Mouse (Mus musculus): ENCODE results near the gene Wdfy3.
"Not testable (repeated sequence)": the region's sequence is repeated elsewhere in the genome, so short reads cannot be mapped to it uniquely, and the experiment has no call there.

Wdfy3 gene

DNA sequence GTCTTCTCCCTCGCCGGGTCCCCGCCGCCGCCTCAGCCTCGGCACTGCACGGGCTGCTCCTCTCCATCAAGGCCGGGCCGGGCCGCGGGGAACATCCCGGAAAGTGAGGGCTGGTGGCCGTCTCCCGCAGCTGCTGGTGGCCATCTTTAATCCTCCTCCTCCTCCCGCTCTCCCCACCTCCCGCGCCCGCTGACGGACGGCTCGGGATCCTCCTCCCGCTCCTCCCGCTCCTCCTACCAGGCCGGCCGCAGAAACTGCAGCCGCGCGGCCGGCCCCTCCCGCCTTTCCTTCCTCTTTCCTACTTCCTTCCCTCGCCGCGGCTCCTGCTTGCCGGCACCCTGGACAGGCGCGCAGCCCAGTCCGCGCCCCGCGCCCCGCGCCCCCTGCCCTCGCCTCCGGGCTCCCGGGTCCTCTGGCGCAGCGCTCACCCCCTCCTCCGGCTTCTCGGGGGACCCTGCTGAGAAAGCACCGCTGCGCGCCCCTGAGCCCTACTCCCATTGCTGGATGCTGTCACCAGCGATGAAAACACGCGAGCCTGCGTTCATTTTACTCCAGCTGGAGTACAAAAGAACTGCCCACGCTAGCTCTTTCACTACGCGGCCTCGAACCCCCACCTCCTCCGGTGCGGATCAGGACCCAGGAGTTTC is at the start of gene Wdfy3:
Wdfy3 (minus strand) TSS at position 155 of the 647 bp plus-strand sequence.
- DNase-seq (ENCODE audit: low spot score in 2 of 2) = peak; percentile 85 to 86

DNA sequence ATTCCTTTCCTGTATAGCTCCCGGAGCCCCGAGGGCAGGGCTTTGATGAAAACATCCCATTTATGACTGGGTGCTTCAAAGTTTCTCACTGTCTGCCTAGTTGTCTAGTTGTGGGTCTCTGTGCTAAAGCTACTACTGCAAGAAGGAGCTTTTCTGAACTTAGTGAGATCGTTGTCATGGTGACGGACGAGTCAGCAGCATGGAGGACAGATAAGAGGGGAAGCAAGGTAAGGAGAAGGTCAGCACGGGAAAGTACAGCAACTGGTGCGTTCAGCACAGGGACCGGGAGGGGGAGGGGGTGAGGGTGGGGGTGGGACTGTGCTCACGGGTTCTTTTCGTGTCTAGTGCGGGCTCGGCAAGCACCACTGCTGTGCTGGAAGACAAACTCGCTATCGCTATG is 43.3 kb upstream of the Wdfy3 start:
- DNase-seq (ENCODE audit: low spot score in 2 of 2) = no peak

DNA sequence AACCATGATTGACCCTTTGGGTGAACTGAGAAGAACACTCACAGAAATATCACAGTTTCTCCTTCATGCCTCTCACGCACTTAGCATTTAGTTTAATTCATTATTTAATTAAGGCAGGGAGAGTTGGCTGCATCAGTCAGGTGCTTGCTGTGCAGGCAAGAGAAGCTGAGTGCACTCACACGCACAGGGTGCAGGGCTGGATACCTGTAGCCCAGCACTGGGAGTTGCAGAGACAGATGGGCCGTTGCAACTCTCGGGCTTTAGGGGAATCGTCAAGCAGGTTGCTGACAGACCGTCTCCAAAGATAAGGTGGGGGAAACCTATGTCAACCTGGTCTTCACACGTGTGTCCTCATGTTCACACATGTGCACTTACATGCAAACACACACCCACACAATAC is 42.3 kb upstream of the Wdfy3 start:
- no peak for DNase-seq (ENCODE audit: low spot score in 2 of 2)

DNA sequence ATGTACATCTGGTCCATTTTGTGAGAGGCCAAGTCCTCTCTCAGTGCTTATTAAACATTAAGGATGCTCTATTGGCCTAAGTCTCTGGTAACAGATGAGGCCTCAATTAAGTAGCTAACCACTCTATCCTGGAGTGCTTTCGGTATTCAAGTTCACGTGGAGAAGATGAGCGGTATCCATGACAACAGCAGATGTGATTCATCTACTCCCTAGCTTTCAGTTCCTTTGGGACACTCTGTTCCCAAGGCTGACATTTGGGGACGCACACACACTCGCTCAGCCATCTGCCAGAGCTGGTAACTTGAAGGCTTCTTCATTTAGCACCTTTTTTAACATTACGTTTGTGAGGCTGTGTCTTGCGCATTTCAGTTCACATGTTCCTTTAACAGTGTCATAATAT is 40.3 kb upstream of the Wdfy3 start:
- no peak for DNase-seq (ENCODE audit: low spot score in 2 of 2)

DNA sequence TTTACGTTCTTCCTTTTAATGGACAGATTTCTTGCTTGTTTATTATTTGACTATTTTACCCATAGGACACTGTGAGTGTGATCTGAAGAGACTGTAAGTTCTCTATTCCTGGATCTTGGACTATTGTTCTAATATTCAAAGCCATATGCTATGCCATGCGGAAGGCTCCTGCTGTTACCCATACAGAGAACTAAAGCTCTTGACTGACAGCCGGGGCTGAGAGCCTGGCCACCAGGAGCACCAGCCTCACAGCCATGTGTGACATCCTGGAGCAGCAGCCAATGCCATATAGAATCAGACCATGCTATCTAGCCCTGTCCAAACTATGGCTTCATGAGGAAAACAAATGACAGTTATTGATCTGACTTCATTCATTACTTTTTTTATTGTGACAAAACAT is 36.2 kb upstream of the Wdfy3 start:
- no peak for DNase-seq (ENCODE audit: low spot score in 2 of 2)

DNA sequence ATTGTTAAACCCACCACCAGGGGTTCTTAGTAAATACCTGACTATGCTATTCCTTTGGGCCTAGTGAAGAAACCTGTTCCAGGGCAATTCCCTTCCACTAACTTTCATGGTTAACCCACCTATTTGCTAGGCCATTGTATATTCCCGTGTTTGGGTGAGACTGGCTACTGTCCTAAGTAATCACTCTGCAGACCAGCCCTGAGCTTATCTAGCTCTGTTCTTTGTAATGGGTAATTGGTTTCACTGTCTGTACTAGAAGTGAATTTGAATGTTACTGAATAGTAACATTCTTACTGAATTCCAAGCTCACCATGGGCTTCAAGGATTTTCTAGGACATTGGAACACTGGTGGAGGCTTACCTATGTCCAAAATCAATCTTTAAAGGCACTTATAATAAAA is 32.1 kb upstream of the Wdfy3 start:
- not testable (repeated sequence) for DNase-seq (ENCODE audit: low spot score in 2 of 2)

DNA sequence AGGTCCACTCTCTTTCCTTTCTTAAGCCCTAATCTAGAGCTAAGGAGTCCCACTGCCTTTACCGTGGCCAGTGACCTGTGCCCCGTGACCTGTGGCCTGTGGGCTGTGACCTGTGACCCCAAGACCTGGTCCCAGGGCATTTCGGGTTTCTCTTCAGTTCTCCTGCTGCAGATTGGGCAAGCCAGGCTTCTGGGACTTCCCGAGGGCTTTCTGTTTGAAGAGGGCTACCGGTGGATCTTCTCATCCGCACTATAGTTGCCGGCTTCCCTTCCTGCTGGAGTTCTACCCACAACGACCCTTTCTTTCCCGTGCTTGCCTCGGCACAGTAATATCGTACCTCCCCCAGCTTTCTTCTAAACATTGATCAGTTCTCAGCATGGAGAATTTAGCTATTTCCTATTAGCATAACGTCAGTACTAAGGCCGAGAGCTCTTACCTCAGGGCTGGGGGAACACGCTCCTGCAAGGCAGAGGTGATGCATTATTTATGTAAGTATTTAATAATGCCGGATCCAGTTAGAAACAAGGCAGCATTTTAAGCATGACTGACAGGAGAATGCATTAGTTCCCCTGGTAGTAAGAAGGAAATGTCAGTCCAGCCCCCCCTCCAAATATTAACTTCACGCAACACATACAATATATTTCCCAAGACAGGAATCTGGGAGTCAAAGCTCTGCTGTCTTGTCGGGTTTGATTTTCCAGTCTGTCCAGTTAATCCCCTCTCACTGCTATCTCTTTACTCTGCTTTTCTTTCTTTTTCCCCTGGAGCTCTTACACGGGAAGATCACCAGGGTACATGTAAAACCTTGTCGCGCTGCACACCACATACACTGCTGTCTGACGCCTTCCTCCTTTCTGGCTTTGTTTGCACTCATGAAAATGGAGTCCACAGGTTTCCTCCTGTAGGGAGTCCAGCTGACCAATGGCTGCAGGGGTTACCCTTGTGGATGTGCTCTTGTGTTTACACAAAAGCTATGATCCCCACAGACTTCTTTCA is 30.8 kb upstream of the Wdfy3 start:
- DNase-seq (ENCODE audit: low spot score in 2 of 2) = no peak

DNA sequence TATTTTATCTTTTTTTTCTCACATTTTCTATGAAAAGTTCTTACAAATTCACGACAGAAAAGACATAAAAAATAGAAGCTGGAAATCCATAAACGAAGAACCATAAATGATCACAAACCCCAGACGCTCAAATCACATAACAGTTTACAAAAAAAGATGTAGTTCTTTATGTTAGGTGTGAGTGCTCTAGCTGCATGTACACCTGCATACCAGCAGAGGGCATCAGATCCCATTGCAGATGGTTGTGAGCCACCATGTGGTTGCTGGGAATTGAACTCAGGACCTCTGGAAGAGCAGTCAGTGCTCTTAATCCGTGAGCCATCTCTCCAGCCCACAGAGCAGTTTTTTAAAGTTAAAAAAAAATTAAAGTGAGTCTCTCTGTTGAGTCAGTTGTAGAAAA is 25.9 kb upstream of the Wdfy3 start:
- no peak for DNase-seq (ENCODE audit: low spot score in 2 of 2)

DNA sequence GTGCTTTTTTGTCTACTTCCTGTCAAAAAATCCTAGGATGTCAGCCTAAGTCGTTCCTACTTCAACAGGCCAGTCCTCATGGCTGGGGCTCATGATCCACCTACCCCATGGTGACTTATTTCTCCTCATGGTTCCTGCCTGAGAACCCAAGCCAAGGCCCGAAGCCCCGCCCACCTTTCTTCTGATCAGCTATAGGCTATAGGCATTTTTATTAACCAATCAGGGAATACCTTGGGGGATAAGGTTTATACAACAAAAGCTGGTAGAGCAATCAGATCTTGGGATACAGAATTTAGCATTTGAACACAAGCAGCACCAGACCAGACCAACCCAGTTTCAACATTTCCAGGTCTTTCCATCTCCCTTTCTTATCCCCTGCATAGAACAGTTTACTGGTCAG is 21.0 kb upstream of the Wdfy3 start:
- DNase-seq (ENCODE audit: low spot score in 2 of 2) = no peak

DNA sequence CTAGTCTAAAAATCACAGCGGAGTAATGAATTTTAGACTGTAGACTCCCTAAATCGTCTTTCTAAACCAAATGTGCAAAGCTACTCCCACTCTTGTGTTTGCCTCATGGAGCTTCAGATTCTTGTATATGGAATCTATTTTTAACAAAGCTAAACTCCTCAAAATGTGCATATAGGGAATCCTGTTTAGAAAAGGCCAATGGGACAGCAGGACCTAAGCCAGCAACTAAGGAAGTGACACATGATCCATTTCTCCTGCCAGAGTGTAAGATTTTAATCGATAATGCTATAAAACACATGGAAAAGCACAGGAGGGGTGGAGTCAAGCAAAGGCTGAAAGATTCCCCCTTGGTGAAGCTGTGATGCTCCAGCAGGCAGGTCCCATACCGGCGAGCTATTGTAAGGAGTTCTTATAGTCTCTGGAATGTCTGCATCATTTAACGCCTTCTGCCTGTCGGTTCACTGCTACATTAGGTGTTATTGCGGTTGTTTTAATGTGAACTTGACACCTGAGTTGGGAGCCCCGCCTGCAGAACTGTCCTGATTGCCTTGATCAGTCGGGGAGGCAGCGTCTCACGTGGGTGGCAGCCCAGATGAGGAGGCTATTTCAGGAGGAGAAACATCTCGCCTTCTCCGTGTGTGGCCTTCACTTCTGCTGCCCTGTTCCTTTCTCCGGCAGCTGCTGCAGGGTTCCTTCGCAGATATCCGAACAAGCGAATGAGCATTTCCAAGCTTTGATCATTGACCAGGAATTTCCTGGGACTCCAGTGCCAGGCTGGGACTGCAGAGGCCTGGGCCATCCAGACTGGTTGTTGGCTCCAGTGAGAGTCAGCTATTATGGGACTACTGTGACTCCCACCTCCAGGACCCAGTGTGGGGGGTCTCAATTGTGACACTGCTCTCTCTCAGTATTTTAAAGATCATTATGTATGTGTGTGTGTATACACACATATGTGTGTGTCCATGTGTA is 15.3 kb upstream of the Wdfy3 start:
- no peak for DNase-seq (ENCODE audit: low spot score in 2 of 2)

DNA sequence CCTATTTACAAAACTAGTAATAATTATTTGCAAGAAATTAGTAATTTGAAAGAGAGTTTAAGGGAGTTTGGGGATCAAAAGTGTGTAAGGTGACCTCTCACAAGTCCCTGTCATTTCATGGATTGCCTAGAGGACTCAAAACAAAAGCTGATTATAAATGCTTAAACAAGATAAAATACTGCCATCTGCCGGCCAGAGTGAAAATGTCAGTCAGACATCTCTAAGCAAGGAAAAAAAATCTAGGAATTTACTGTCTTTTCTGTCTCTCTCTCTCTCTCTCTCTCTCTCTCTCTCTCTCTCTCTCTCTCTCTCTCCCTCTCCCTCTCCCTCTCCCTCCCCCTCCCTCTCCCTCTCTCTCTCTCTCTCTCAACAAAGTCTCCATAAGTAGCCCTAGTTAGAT is 4.4 kb upstream of the Wdfy3 start:
- peak in 1 of 2 experiments; percentile 11 for DNase-seq (ENCODE audit: low spot score in 2 of 2)

DNA sequence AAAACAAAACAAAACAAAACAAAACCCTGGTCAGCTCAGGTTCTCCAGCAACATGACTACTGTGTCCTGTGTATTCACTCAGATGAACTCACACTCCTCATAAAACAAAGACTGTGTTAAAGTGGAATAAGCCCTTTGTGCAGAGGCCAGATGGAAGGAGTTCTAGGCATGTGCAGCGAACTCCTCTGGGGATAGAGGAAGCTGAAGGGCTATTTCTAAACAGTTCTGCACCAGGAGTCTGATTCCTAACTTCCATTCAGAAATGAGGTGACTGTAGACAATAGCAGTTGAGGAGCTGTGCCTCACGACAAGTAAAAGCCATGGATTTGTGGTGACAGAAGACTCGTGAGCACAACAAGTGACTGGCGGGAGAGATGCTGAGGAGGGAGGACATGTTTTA is 2.3 kb upstream of the Wdfy3 start:
- no peak for DNase-seq (ENCODE audit: low spot score in 2 of 2)

DNA sequence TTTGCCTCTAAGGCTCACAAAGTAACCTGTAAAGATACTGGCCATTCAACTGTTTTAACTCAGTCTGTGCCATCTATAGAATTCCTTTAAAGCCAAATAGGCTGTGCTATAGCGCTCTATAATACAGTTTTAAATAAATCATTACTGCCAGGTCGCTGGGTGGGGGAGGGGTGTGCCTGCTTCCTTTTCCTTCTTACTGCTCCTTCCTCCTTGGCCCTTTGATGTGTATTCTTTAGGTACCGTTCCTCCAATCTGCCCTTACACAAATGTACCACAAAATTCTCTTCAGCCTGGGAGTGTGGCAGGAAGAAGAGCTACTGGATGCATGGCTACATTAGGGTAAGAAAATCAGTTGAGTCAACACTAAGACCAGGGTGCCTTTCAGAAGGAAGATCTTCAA is 1.5 kb upstream of the Wdfy3 start:
- DNase-seq (ENCODE audit: low spot score in 2 of 2) = no peak

DNA sequence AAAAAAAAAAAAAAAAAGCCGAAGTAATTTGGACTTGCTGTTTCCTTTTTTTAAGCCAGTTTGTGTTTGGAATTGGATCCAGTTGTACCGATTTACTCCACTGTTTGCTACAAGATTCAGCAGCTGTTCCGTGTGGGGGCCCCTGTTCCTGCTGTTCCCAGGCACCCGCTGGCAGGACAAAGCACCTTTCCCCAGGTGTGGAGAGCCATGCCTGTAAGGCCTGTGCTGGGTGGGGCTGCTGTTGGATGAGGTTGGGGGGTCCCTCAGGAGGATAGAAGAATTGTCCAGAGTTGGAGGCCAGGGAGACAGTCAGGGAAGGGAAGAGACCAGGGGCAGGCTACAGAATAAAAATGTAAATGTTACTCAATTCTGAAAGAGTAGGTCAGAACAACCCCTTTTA is 1.1 kb upstream of the Wdfy3 start:
- DNase-seq (ENCODE audit: low spot score in 2 of 2) = no peak

DNA sequence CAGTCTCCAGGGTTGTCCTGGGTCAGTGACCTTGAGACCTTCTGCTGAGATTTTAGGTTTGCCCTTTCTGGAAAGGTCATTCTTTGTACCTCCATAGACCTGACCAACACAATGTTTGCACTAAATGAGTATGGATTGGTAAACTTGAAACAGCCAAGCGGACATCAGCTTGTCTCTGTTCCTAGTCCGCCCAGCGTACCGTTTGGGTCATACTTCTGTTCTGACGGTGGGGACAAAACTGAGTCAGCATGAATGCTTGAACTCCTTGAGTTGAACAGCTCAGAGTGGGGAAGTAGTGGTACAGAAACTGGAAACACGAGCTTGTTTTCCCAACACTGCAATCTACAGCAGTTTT is 670 bp upstream of the Wdfy3 start:
- DNase-seq (ENCODE audit: low spot score in 2 of 2) = no peak

DNA sequence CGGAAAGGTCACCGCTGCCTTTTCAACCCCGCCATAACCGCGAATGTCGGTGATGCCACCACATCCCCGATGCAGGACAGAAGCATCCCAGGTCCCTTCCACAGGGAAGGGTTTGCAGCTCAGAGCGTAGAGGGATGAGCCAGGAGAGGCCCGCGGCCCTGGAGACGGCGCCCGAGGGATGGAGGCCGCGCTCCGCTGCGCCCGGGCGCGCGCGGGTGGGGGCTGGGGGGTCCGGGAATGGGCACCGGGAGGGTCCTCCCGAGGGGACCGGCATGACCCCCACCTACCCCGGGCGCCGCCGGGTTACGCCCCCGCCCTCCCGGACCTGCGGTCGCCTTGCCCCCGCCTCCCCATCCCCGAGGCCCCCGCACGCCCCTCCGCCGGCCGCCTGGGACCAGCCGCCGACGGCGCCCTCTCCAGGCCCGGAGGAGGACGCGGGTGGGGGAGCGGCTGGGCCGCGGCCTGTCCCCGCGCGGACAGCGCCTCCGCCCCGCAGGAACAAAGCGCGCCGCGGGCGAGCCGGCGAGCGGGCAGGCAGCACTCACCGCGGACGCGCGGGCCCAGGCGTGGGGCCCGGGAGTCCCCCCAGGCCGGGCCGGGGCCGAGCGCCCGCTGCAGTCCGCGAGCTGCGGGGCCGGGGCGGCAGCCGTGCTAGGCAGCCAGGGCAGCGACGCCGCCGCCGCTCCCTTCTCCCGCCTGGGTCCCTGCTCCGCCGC is 512 bp downstream of the Wdfy3 start:
- peak in 1 of 2 experiments; percentile 45 for DNase-seq (ENCODE audit: low spot score in 2 of 2)

DNA sequence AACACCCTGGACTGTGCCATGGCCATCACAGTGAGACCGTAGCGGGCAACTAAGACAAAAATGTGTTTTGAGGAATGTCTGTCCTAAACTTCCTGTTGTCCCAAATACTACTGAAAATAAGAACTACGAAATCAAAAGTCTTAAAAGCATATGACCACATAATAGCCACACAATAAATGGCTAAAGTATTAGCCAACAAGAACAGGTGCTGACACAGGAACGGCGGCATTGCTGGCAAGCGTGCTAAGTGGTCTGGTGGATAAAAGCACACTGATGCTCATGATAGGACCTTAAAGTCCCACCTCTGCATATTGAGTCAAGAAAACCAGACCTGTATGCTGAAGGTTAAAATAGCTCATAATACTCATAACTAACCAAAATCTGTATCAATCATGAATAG is 3.3 kb downstream of the Wdfy3 start:
- DNase-seq (ENCODE audit: low spot score in 2 of 2) = no peak

DNA sequence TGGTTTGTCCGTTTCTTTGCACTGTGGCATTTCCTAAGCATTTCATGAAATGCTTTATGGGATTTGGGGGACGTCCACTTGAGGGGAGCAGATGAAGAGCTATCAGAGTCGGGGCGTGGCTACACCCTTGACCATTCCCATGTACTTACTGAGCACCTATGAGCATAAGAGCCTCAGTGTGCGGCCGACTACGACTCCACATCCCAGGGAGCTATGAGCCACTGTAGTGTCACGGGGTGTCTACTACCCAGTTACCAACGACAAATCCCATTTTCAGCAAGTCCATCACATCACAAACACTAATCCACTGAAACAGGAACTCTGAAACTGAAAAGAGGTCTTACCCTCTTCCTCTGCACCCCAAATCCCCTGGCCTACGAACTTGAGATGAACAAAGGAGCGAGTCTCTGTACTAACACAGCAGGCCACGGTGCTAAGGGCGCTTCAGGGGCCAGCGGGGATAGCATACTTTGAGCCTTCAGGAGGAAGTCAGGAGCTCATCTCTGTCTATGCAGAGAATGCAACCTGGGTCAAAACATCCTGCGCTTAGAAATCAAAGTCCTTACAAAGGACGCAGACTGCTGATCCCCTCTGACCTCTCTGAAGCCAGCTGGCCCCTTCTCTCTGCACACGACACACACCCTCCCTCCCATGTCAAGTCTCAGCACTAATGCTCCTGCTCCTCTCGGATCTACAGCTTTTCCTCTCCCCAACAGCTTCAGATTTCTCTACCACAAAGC is 6.5 kb downstream of the Wdfy3 start:
- DNase-seq (ENCODE audit: low spot score in 2 of 2) = no peak

DNA sequence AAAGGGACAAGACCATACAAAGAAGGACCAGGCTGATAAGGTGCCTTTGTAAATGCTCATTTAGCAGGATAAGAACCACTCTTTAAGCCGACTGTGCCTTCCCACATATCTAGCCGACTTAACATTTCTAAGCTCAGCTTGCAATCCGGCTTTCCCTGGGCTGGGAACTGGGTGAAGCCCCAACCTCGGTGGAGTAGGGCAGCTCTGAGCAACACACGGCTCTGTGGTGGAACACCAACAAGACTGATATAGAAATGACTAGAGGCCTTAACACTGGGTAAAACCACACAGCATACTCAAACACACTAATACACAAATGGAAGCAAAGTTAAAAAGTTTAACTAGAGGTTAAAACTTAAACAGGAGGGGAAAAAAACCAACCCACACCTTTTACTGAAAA is 7.9 kb downstream of the Wdfy3 start:
- DNase-seq (ENCODE audit: low spot score in 2 of 2) = no peak

DNA sequence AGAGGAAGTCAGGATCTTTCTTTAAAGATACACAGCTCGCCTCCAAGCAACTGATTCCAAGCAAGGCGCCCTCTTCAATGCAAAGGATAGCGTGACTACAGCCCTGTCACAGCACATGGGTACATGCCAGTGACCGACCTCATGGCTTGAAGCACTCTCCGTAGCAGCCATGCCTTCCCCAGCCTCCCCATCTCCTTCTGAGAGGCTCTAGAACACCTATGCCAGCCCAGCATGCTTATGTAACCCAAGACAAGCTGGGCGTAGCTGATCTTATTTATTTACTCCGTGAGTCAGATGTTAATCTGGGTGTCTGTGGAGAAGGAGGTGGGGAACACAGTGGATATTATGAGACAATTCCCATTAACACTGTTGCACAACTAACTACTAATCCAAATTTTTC is 13.8 kb downstream of the Wdfy3 start:
- peak in 1 of 2 experiments; percentile 27 for DNase-seq (ENCODE audit: low spot score in 2 of 2)

Data from urinary bladder, adult 18-20 months (tissue).